ENCODE assay signal across 20 mouse cellular contexts in genomic region chr11:59138537-59139486, GRCm38 (mm10). TPM values are rescaled to one million over a fixed set of nuclear protein-coding genes. Genes with fewer than 3 reads are reported as not detected.
DNase-seq lines count a peak whose midpoint lies in the region; ATAC-seq lines count a peak whose summit lies in the region.
"Had no signal": no experiment of that assay in that cellular context is flagged by ENCODE, and none has a peak within 500 bp of the region (broad histone marks: within the 10 kb centered on the region; RNA-seq: fewer than 3 reads in every experiment).

No protein-coding gene starts in this region.

- peak overlapping the region; percentile 51 for H3K4me3 ChIP-seq in heart, embryonic 16.5 days (ENCODE audit: low read length)
- H3K4me3 ChIP-seq: hindbrain, embryonic 15.5 days; layer of hippocampus, adult 2 months; left cerebral cortex, adult 2 months; limb, embryonic 13.5 days had no signal

- peak; percentile 83 for ATAC-seq in heart, embryonic 16.5 days (replicated peaks; ENCODE audit: extremely low read depth, insufficient read depth, low FRiP score)
- ATAC-seq in megakaryocyte, adult 5-6 weeks (ENCODE audit: poor library complexity, severe bottlenecking), result no peak
- ATAC-seq: forebrain, postnatal 0 days; liver, postnatal 0 days had no signal

- H3K4me1 ChIP-seq in heart, embryonic 16.5 days (ENCODE audit: control insufficient read depth, insufficient read depth, low read length), result peaks cover 38% of the 10 kb centered on the region

- H3K4me2 ChIP-seq in heart, embryonic 16.5 days (ENCODE audit: low read depth, low read length), result peak overlapping the region; percentile 75
- H3K4me2 ChIP-seq: hindbrain, embryonic 15.5 days; limb, embryonic 13.5 days had no signal

- peak; percentile 41 for DNase-seq in testis, postnatal 10 days (ENCODE audit: low spot score)
- no peak for DNase-seq in testis, postnatal 14 days (ENCODE audit: low spot score)
- peak; percentile 53 to 60 for DNase-seq in gastrocnemius, postnatal 36 days
- DNase-seq in cerebellum, adult 18-20 months, result no peak
- no peak for DNase-seq in adrenal gland, adult 2 months
- DNase-seq: cerebellum, postnatal 10 days; forebrain, postnatal 0 days; kidney, adult 11 months; liver, postnatal 0 days; lung, postnatal 14 days; right cerebral cortex, adult 18-20 months had no signal

- H3K9ac ChIP-seq in heart, embryonic 16.5 days (ENCODE audit: low read length), result peak overlapping the region; percentile 81
- H3K9ac ChIP-seq: forebrain, postnatal 0 days; hindbrain, embryonic 15.5 days; limb, embryonic 13.5 days; liver, postnatal 0 days had no signal

- peak overlapping the region; percentile 95 for H3K27ac ChIP-seq in heart, embryonic 16.5 days (ENCODE audit: low read length)
- H3K27ac ChIP-seq: hindbrain, embryonic 15.5 days; kidney, postnatal 0 days; layer of hippocampus, adult 2 months; left cerebral cortex, adult 2 months; limb, embryonic 13.5 days had no signal

- intact Hi-C loops in gastrocnemius, postnatal 36 days (cut with DNase I), result no loop called here

- H3K36me3 ChIP-seq in heart, embryonic 16.5 days (ENCODE audit: control insufficient read depth, insufficient read depth), result peaks cover under 1% of the 10 kb centered on the region; the same call in 1 of the 2 replicates
- H3K36me3 ChIP-seq: hindbrain, embryonic 15.5 days; limb, embryonic 13.5 days had no signal

- H3K27me3 ChIP-seq in heart, embryonic 16.5 days (ENCODE audit: control insufficient read depth, insufficient read depth, low read length), result peaks cover 32% of the 10 kb centered on the region

- 36% methylated on average over 19 of the region's 19 CpGs for WGBS in heart, embryonic 16.5 days

- no peaks in the 10 kb centered on the region; the same call in 1 of the 2 replicates for H3K9me3 ChIP-seq in heart, embryonic 16.5 days (replicated peaks; ENCODE audit: control insufficient read depth, low read length)
- H3K9me3 ChIP-seq: hindbrain, embryonic 15.5 days; limb, embryonic 13.5 days had no signal

RNA-seq across cellular contexts. Expression of gene Obscn, which starts 2.6 kb away (rescaled TPM):
- 1,000 to 10,000 TPM; 1,369 to 1,614 TPM for total RNA-seq in gastrocnemius, postnatal 36 days (2021)
- polyA plus RNA-seq in heart, embryonic 16.5 days (2015; fragmentation: Nextera tagmentation; extraction: Ambion mirVana), result 87.2 and 91.9 TPM in 2 replicates
- total RNA-seq in adrenal gland, adult 2 months (2021), result 1 to 10 TPM in 1 of 2 experiments, under 1 TPM in 1; 0.92 to 1.5 TPM
- 5.5 and 7.8 TPM in 2 replicates for polyA plus RNA-seq in adrenal gland, adult 2 months (2012; rRNA removed)
- not detected in 2 replicates for total RNA-seq in megakaryocyte, adult 5-6 weeks (2015)
- not detected in 2 replicates for total RNA-seq in megakaryocyte, adult 5-6 weeks (2017)

RNA-seq across cellular contexts. Expression of gene Iba57, which starts 24.7 kb away (rescaled TPM):
- 10 to 100 TPM in 1 of 2 experiments, 1 to 10 TPM in 1; 7.4 to 10.4 TPM for total RNA-seq in gastrocnemius, postnatal 36 days (2021)
- polyA plus RNA-seq in heart, embryonic 16.5 days (2015; fragmentation: Nextera tagmentation; extraction: Ambion mirVana), result 9.5 and 10.4 TPM in 2 replicates
- 10 to 100 TPM; 16.5 to 21.9 TPM for total RNA-seq in adrenal gland, adult 2 months (2021)
- polyA plus RNA-seq in adrenal gland, adult 2 months (2012; rRNA removed), result 15.5 and 16.0 TPM in 2 replicates
- 0.71 and 1.2 TPM in 2 replicates for total RNA-seq in megakaryocyte, adult 5-6 weeks (2015)
- 1.1 and 2.4 TPM in 2 replicates for total RNA-seq in megakaryocyte, adult 5-6 weeks (2017)

RNA-seq across cellular contexts. Expression of gene Gjc2, which starts 44.2 kb away (rescaled TPM):
- total RNA-seq in gastrocnemius, postnatal 36 days (2021), result under 1 TPM; 0.23 to 0.42 TPM
- 0.50 and 0.54 TPM in 2 replicates for polyA plus RNA-seq in heart, embryonic 16.5 days (2015; fragmentation: Nextera tagmentation; extraction: Ambion mirVana)
- 1 to 10 TPM in 1 of 2 experiments, under 1 TPM in 1; 0.29 to 1.5 TPM for total RNA-seq in adrenal gland, adult 2 months (2021)
- polyA plus RNA-seq in adrenal gland, adult 2 months (2012; rRNA removed), result 3.0 TPM in 2 replicates
- total RNA-seq in megakaryocyte, adult 5-6 weeks (2015), result not detected in 2 replicates
- not detected in 2 replicates for total RNA-seq in megakaryocyte, adult 5-6 weeks (2017)
- total RNA-seq: ES-E14 had no signal
- polyA plus RNA-seq: neural tube, embryonic 11.5 days had no signal

RNA-seq across cellular contexts. Expression of gene Guk1, which starts 53.2 kb away (rescaled TPM):
- total RNA-seq in gastrocnemius, postnatal 36 days (2021), result 10 to 100 TPM; 21.2 to 24.7 TPM
- polyA plus RNA-seq in heart, embryonic 16.5 days (2015; fragmentation: Nextera tagmentation; extraction: Ambion mirVana), result 130 and 140 TPM in 2 replicates
- total RNA-seq in adrenal gland, adult 2 months (2021), result 10 to 100 TPM; 48.2 to 72.0 TPM
- 80.0 and 95.2 TPM in 2 replicates for polyA plus RNA-seq in adrenal gland, adult 2 months (2012; rRNA removed)
- total RNA-seq in megakaryocyte, adult 5-6 weeks (2015), result 20.6 and 25.1 TPM in 2 replicates
- 13.8 and 20.1 TPM in 2 replicates for total RNA-seq in megakaryocyte, adult 5-6 weeks (2017)

Comparison
In these comparisons a context has a peak if more than half of its experiments do, and no peak if none do; other contexts are left out.
1. DNase-seq: peak in testis, postnatal 10 days (single experiment) and gastrocnemius, postnatal 36 days (2 of 2); none in testis, postnatal 14 days (single experiment), cerebellum, adult 18-20 months (0 of 2) and adrenal gland, adult 2 months (single experiment).
2. RNA of gene Obscn, which starts 2.6 kb away (total RNA-seq): 1,369 to 1,614 TPM in gastrocnemius, postnatal 36 days; 0.92 to 1.5 TPM in adrenal gland, adult 2 months and not detected in megakaryocyte, adult 5-6 weeks; every median in the first group is over 100 times any median in the second.